Mouse (Mus musculus): ENCODE results near the gene Irak4.

Irak4 gene

GRCm38 (mm10) chr15:94620909-94621308 is 77.5 kb downstream of the Irak4 start:
- DNase-seq (ENCODE audit: low spot score in 2 of 2), result no peak

- no peak for DNase-seq (ENCODE audit: low spot score in 2 of 2)
These were observed 85.0 kb downstream of the Irak4 start for GRCm38 (mm10) chr15:94628463-94628829.

GRCm38 (mm10) chr15:94628830-94629601 is 85.6 kb downstream of the Irak4 start, which contains the start of gene Tmem117:
Gene Tmem117 (plus strand): TSS chr15:94629232.
- DNase-seq (ENCODE audit: low spot score in 2 of 2), result no peak

DNA sequence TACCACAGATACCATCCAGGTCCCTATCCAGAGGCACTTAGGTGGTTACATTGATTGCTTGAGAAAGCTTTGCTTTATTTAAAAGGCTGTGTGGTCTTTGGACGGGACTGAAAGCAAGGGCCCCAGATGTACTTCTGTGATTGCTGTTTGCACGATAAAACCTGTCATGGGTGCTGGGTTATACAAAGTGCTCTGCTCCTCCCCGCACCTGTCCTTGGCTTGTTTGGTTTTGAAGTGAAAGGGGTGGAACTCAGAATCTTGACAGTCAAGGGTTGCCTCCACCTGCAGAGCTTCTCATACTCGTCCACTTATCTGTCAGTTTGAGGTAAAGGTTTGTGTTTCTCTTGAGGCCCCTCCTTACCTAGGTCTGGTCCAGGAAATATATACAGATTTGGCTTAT is 87.1 kb downstream of the Irak4 start:
- no peak for DNase-seq (ENCODE audit: low spot score in 2 of 2)
